ENCODE assay signal across 9 mouse cellular contexts in genomic region chr1:39936934-39937333, GRCm38 (mm10). TPM values are rescaled to one million over a fixed set of nuclear protein-coding genes. Genes with fewer than 3 reads are reported as not detected.
DNase-seq lines count a peak whose midpoint lies in the region; ATAC-seq and TF ChIP-seq lines count a peak whose summit lies in the region.
"Had no signal": no experiment of that assay in that cellular context is flagged by ENCODE, and none has a peak within 500 bp of the region (broad histone marks: within the 10 kb centered on the region; RNA-seq: fewer than 3 reads in every experiment).

No protein-coding gene starts in this region.

- no peaks in the 10 kb centered on the region for H3K36me3 ChIP-seq in heart, embryonic 13.5 days
- peaks cover 3 to 28% of the 10 kb centered on the region in 2 experiments for H3K36me3 ChIP-seq in CH12.LX (replicated peaks in 1 of 2; ENCODE audit: control insufficient read depth in 1 of 2, insufficient read depth in 1 of 2, low read length in 1 of 2)
- peaks cover 7% of the 10 kb centered on the region; the same call in 1 of the 2 replicates for H3K36me3 ChIP-seq in embryonic facial prominence, embryonic 13.5 days
- H3K36me3 ChIP-seq: forebrain, embryonic 15.5 days had no signal

- TF ChIP-seq EP300 in CH12.LX (IDR thresholded peaks at IDR 0.05; ENCODE audit: low read length): no peak

- no peak for TF ChIP-seq RAD21 in CH12.LX (IDR thresholded peaks at IDR 0.05; ENCODE audit: low read depth, low read length)

- peak overlapping the region; percentile 67 for H3K4me2 ChIP-seq in heart, embryonic 13.5 days
- peak overlapping the region; percentile 40; the same call in 1 of the 2 replicates for H3K4me2 ChIP-seq in CH12.LX (ENCODE audit: insufficient read depth, low read depth, poor library complexity, severe bottlenecking)
- peak overlapping the region; percentile 58; the same call in 1 of the 2 replicates for H3K4me2 ChIP-seq in embryonic facial prominence, embryonic 13.5 days

- H3K27ac ChIP-seq in heart, embryonic 13.5 days (replicated peaks): no peak overlapping the region
- H3K27ac ChIP-seq in left cerebral cortex, adult 2 months: peak overlapping the region; percentile 40; the same call in 1 of the 2 replicates
- no peak overlapping the region for H3K27ac ChIP-seq in CH12.LX (ENCODE audit: insufficient read depth, low read depth)
- H3K27ac ChIP-seq in embryonic facial prominence, embryonic 13.5 days: peak overlapping the region; percentile 44; the same call in 1 of the 2 replicates

- H3K4me3 ChIP-seq in heart, embryonic 13.5 days: no peak overlapping the region
- H3K4me3 ChIP-seq in left cerebral cortex, adult 2 months: no peak overlapping the region; the same call in 1 of the 2 replicates
- peak overlapping the region in 1 of 3 experiments; percentile 24 for H3K4me3 ChIP-seq in CH12.LX (replicated peaks in 1 of 3; ENCODE audit: low read depth in 2 of 3, low read length in 2 of 3, poor library complexity in 1 of 3)
- no peak overlapping the region for H3K4me3 ChIP-seq in embryonic facial prominence, embryonic 13.5 days

- ATAC-seq in heart, embryonic 13.5 days (ENCODE audit: extremely low read depth, insufficient number of reproducible peaks, low FRiP score, low TSS enrichment): no peak
- no peak for ATAC-seq in embryonic facial prominence, embryonic 13.5 days (ENCODE audit: insufficient number of reproducible peaks, insufficient read depth, low FRiP score, low TSS enrichment, low read depth)

- no peaks in the 10 kb centered on the region for H3K79me2 ChIP-seq in CH12.LX (replicated peaks; ENCODE audit: control insufficient read depth, extremely low read depth, insufficient read depth, poor library complexity, severe bottlenecking)

- WGBS in heart, embryonic 13.5 days: 58% methylated on average over 2 of the region's 2 CpGs
- 29% methylated on average over 2 of the region's 2 CpGs for WGBS in embryonic facial prominence, embryonic 13.5 days

- H3K9me3 ChIP-seq in heart, embryonic 13.5 days: no peaks in the 10 kb centered on the region
- H3K9me3 ChIP-seq in CH12.LX (replicated peaks; ENCODE audit: low read length): no peaks in the 10 kb centered on the region
- H3K9me3 ChIP-seq in embryonic facial prominence, embryonic 13.5 days: no peaks in the 10 kb centered on the region
- H3K9me3 ChIP-seq: forebrain, embryonic 15.5 days had no signal

- in situ Hi-C loops in CH12.LX (cut with MboI; ENCODE audit: low pct_ligation_motif_present, low pct_unique_long_range_greater_than_20kb, low sequenced_read_pairs): loop anchor here (25.0 kb wide), 2 partner anchors 250 to 375 kb away; no protein-coding TSS in a partner anchor

- TF ChIP-seq POLR2A in CH12.LX (IDR thresholded peaks at IDR 0.05; ENCODE audit: low read depth, low read length): no peak

- TF ChIP-seq CTCF in left cerebral cortex, adult 2 months (IDR thresholded peaks at IDR 0.05): no peak
- TF ChIP-seq CTCF in CH12.LX (conservative IDR thresholded peaks at IDR 0.05 in 1 of 2, IDR thresholded peaks at IDR 0.05 in 1 of 2; ENCODE audit: low read depth in 2 of 2, low read length in 2 of 2): no peak

- intact Hi-C loops in left cerebral cortex, adult 2 months (cut with DNase I): loop anchor here (5.0 kb wide), 4 partner anchors 35 to 250 kb away; partner anchors contain the start of gene Map4k4

- no peaks in the 10 kb centered on the region for H3K27me3 ChIP-seq in heart, embryonic 13.5 days (replicated peaks)
- no peaks in the 10 kb centered on the region for H3K27me3 ChIP-seq in CH12.LX (replicated peaks)
- no peaks in the 10 kb centered on the region for H3K27me3 ChIP-seq in embryonic facial prominence, embryonic 13.5 days
- H3K27me3 ChIP-seq: forebrain, embryonic 15.5 days had no signal

- DNase-seq in heart, adult 9 months (ENCODE audit: low spot score in 2 of 2): no peak
- peak in 1 of 2 experiments; percentile 59 for DNase-seq in left cerebral cortex, adult 2 months (ENCODE audit: extremely low spot score in 1 of 2, low spot score in 2 of 2)
- no peak for DNase-seq in left cerebral cortex, adult 8-10 months (ENCODE audit: low spot score in 2 of 2)
- no peak for DNase-seq in CH12.LX (ENCODE audit: extremely low read depth)
- DNase-seq in urinary bladder, postnatal 10 days (ENCODE audit: low spot score): no peak
- no peak for DNase-seq in urinary bladder, postnatal 25 days (ENCODE audit: low spot score)

- peaks cover 94% of the 10 kb centered on the region for H3K4me1 ChIP-seq in heart, embryonic 13.5 days
- peaks cover 15 to 63% of the 10 kb centered on the region in 2 experiments for H3K4me1 ChIP-seq in CH12.LX (ENCODE audit: control insufficient read depth in 1 of 2, insufficient read depth in 2 of 2)
- peaks cover 95% of the 10 kb centered on the region for H3K4me1 ChIP-seq in embryonic facial prominence, embryonic 13.5 days

- no peak overlapping the region for H3K9ac ChIP-seq in heart, embryonic 13.5 days
- no peak overlapping the region for H3K9ac ChIP-seq in CH12.LX (ENCODE audit: insufficient read depth, low read depth)
- no peak overlapping the region for H3K9ac ChIP-seq in embryonic facial prominence, embryonic 13.5 days
- H3K9ac ChIP-seq: forebrain, embryonic 15.5 days had no signal

- dilution Hi-C loops in CH12.LX (cut with MboI; ENCODE audit: extremely low pct_ligation_motif_present, extremely low pct_unique_long_range_greater_than_20kb, low sequenced_read_pairs): no loop called here

TF ChIP-seq in CH12.LX, 34 proteins besides CTCF, POLR2A, EP300 and RAD21:
- TF ChIP-seq ELF1 (IDR thresholded peaks at IDR 0.05; ENCODE audit: low read depth, low read length): no peak
- no peak for TF ChIP-seq UBTF (IDR thresholded peaks at IDR 0.05; ENCODE audit: low read depth, low read length)
- no peak for TF ChIP-seq TBP (conservative IDR thresholded peaks at IDR 0.05; ENCODE audit: low read depth, low read length)
- no peak for TF ChIP-seq GABPA (IDR thresholded peaks at IDR 0.05; ENCODE audit: insufficient replicate concordance, low read depth, low read length)
- TF ChIP-seq TCF12 (IDR thresholded peaks at IDR 0.05; ENCODE audit: low read depth, low read length): no peak
TF ChIP-seq in CH12.LX: peak in this region for 0.

RNA-seq across cellular contexts. Expression of gene Map4k4, which starts 36.2 kb away (rescaled TPM):
- 17.5 and 21.1 TPM in 2 replicates for polyA plus RNA-seq in heart, embryonic 13.5 days (2015; fragmentation: Nextera tagmentation; extraction: Ambion mirVana)
- total RNA-seq in left cerebral cortex, adult 2 months (2021): 100 to 1,000 TPM in 1 of 2 experiments, 10 to 100 TPM in 1; 98.8 to 114 TPM
- total RNA-seq in left cerebral cortex, adult 8-10 months (2022): 100 to 1,000 TPM; 101 to 109 (median 108) TPM
- 33.3 and 41.0 TPM in 2 replicates for total RNA-seq in CH12.LX (2012; rRNA removed)
- 20.3 and 21.8 TPM in 2 replicates for total RNA-seq in CH12.LX (2014; rRNA removed)
- 46.3 and 47.0 TPM in 2 replicates for polyA plus RNA-seq in CH12.LX (2012; ENCODE audit: insufficient read length, low read depth)
- 42.8 and 56.6 TPM in 2 replicates for polyA plus RNA-seq in embryonic facial prominence, embryonic 13.5 days (2015; fragmentation: Nextera tagmentation; extraction: Ambion mirVana)

Comparison
In these comparisons a context has a peak if more than half of its experiments do, and no peak if none do; other contexts are left out.
1. H3K27ac ChIP-seq: peak in left cerebral cortex, adult 2 months (single experiment) and embryonic facial prominence, embryonic 13.5 days (single experiment); none in heart, embryonic 13.5 days (single experiment) and CH12.LX (single experiment).
2. Peak in every context shown above with its lines, with median percentiles within 50 percentile points of each other: H3K4me2 ChIP-seq.